Mouse (Mus musculus): ENCODE results near the gene Ccdc105.

Gene Ccdc105

DNA sequence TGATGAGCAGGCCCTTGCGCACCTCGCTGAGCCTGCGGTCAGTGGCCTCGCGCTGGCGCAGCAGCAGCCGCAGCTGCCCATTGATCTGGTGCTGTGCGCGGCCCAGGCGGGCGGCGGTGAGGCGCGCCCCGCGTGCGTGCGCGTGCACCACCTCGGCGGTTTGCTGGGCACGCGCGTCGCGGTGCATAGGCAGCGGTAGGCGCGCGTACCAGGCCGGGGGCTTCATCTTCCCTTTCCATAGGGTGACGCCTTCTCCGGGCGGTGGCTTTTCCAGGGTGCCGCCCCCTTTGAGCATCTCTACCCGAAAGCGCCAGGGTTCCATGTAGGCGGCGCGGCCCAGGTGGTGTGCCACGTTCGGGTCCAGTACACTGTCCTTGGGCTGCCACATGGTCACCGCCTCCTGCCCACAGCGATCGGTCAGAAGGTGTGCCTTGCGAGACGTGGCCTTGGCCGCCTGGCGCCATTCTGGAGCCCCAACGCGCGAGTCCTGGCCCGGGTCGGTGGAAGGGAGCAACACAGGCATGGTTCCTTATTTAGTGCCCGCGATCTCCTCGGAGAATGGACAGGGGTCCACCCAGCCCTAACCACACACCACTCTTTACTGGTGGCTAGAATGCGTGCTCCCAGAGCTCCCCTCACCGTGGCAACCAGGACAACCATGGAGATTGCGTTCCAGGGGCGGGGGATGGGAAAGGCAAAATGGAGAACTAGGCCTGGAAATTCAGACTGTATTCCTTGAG is at the start of gene Ccdc105:
TSS of gene Ccdc105 (minus strand) at position 614 of the 740 bp plus-strand sequence.
- in situ Hi-C loops (cut with MseI, MboI): loop anchor here in 1 of 2 experiments (10.0 kb wide), 1 partner anchor 362 kb away; no protein-coding TSS in a partner anchor

DNA sequence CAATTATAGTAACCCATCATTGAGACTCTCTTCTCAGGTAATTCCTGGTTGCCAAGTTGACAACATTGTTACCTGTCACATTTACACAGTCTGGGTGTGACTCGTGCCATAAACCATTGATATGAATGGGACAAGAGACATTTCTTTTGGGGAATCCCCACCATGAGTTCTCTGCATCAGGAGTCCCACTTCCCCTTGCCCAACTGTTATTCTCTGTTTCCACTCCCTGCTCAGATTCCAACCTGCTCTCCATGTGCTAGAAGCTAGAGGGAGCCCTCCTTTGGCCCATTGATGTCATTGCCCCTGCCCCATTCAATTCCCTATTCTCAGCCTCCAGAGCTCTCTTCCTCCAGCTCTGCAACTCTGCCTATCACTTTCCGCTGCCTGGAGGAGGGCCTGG is 48.6 kb upstream of the Ccdc105 start:
- in situ Hi-C loops (cut with MseI, MboI): no loop called here

DNA sequence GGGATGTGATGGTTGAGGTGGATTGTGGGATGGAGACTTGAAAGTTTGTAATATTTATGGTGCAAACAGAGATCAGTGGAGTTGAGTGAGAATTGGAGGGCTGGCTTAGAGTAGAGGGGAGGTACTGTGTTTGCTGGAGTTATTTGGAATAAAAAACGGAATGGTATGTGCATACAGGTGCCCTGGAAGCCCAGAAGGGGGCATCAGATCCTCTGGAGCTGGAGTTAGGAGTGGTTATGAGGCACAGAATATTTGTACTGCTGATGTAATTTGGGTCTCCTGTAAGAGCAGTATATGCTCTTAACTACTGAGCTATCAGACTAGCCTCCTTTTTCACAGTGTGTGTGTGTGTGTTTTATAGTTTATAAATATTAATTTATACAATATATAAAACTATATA is 37.7 kb upstream of the Ccdc105 start:
- in situ Hi-C loops (cut with MseI, MboI): no loop called here

DNA sequence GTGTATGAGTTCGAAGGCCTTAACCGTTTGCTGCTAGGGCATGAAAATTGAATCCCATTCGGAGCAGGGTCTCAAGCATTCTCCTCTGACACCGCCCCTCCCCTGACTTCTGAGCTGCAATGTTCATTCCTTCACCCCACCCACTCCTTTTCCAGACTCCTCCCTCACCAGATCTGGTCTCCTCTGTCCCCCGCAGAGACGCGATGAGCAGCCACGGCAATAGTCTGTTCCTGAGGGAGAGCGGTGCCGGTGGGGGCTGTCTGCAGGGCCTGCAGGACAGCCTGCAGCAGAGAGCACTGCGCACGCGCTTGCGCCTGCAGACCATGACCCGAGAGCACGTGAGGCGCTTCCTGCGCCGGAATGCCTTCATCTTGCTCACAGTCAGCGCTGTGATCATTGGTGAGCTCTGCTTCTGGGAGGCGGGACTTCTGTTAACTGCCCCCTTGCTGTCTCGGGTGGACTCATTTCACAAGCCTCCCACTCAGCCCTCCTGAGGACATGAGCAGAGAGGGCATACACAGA is 34.8 kb upstream of the Ccdc105 start:
- in situ Hi-C loops (cut with MseI, MboI): no loop called here

DNA sequence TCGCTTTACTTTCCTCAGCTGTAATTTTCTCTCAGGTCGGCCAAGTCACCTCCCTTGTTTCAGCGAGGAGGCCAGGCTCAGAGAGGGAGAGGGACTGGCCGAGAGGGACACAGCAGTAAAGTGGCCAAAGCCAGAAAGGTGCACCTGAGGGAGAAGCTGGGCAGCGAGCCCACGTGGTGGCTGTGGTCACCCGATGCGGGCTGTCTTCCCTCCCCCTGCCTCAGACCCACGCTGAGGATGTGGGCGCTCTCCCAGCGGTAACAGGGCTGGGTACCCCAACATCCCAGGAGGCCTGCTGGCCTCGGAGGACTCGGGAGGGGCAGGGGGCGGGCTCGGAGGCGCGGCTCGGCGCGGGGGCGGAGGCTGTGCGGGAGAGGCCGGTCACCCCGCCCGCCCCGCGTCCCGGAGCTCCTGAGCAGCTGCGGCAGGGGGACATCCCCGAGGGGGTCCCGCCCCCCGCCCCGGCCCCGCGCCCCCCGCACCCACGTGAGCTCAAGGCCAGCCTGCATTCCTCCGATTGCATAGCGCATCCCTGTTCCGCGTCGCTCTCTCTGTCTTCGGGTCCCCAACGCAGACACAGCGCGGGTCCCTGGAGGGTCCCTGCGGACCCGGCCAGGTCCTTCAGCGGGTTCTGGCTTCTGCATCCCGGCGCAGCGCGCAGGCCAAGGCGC is 27.3 kb upstream of the Ccdc105 start, which contains the start of gene Slc1a6:
TSS of gene Slc1a6 (plus strand) at position 516 of the 671 bp plus-strand sequence.
- in situ Hi-C loops (cut with MseI, MboI): no loop called here

DNA sequence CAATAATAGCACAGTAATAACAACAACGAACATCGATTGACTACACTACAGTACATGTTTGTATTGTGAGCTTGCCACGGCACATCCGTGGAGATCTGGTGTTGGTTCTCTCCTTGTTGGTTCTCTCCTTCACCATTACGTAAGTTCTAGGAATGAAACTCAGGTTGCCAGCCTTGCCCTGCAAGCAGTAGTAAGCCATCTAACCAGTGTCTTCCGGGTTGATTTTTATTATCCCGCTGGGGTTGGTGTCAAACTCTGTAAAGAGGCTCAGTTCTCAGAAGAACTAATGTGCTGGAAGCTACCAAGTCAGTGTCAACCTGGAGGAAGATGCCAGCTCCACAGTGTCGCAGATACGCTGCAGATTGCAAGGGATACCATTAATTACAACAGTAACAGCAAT is 26.7 kb upstream of the Ccdc105 start:
- in situ Hi-C loops (cut with MseI, MboI): no loop called here

DNA sequence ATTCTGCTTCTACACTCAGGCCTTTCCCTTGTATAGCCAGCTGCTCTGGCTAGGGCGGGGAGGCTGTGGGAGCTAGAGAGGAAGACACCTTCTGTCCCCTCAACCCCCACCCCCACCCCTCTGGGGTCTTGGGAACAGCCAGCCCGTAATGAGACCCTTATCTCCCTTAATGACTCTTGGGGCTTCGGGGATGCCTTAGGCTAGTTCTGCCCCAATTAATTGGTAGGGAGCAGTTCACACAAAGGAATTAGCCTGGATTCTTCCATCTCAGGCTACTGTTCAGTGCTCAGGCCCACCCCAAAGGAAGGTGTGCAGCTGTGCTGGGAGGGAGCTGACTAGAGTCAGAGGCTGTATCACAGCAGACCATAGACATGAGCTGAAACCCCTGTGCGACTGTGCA is 23.0 kb upstream of the Ccdc105 start:
- in situ Hi-C loops (cut with MseI, MboI): no loop called here

DNA sequence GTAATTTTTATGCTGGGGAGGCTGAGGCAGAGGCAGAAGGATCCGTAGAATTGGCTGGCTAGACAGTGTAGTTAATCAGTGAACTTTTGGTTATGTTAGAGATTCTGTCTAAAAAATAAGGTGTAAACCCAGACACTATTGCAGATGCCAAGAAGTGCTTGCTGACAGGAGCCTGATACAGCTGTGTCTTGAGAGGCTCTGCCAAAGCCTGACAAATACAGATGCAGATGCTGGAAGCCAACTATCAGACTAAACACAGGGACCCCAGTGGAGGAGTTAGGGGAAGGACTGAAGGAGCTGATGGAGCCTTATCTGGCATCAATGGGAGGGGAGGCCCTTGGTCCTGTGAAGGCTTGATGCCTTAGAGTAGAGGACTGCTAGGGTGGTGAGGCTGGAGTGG is 12.7 kb upstream of the Ccdc105 start:
- in situ Hi-C loops (cut with MseI, MboI): no loop called here

DNA sequence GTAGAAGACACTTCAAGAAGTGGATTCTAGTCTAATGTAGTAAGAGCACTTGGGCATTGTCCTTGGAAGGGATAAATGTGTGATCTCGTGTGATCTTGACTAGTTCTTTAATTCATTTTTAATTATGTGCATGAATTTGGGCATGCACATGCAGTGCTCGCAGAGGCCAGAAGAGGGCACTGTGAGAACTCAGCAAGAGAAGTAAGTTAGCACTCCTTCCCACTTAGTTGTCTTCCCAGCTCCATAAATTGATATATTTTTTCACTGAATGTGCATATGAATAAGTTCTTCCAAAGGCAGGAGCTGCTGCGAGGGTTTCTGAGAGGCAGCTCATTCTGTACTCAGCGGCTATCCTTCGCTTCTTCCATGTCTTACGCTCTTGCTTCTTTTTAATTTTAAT is 3.2 kb upstream of the Ccdc105 start:
- in situ Hi-C loops (cut with MseI, MboI): loop anchor here (5.0 to 10.0 kb wide), 2 partner anchors 359 to 361 kb away; no protein-coding TSS in a partner anchor

DNA sequence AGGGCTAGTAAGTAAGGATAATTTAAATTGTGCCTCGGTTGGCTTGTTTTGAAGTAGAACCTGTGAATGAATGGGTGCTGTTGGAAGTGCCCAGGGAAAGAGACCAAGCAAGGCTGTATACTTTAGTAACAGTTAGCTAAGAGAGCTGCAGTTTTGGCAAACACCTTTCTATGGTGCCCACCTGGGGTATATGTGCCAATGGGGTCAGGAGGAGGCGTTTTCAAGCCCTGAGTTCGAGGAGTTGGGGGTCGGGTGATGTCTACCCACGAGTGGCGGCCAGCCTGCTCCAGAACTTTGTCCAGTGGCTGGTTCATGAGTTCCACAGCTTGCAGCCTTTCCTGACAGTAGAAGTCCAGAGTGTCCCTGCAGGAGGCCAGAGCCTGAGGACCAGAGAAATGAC is 3.9 kb downstream of the Ccdc105 start:
- in situ Hi-C loops (cut with MseI, MboI): loop anchor here (10.0 to 25.0 kb wide), 2 partner anchors 114 to 212 kb away; no protein-coding TSS in a partner anchor

DNA sequence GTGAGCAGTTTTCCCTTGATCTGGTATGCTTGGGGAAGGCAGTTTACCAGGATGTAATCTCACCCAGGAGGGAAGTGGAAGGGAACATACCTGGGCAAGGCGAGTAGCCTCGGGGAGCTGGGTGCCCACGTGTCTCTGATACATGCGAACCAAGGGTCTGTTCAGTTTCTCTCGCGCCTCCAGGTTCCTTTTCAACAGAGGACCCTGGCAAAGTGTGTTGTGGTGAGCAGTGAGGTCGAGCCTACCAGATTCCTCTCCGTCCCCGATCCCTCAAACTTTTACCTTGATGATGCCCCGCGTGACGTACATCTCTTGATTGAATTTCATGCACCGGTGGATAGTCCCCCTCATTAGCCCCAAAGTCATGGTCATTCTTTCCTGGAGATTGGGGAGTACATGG is 4.7 kb downstream of the Ccdc105 start:
- in situ Hi-C loops (cut with MseI, MboI): loop anchor here (10.0 to 25.0 kb wide), 2 partner anchors 113 to 211 kb away; no protein-coding TSS in a partner anchor

DNA sequence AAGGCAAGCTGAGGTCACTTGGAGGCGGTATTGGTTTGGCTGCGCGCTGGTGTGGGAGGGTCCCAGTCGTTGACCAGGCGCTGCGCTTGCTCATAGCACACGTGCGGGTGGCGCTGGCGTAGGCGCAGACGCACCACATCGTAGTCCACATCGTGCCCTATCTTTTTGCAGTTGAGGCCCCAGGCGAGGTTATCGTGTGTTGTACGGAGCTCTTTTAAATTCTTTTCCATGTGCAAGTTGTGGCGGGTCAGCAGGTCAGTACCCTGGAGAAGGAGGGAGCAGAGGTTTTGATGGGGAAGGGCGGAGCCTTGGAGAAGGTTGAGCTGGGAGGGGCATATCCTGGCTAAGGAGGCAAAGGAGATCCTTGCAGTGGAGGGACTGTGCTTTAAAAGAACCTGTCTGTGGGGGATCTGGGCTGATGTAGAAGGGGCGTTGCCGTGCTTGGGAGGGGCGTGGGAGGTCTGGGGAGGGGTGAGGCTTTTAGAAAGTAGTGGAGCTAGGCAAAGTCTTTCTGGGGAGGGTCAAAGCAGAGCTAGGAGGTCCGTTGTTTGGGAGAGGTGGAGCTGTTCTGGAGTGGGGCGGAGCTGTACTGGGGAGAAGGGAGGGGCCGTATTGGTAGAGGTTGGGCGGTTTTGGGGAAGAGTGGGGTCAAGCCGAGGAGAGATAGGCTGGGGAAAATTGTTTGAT is 5.7 kb downstream of the Ccdc105 start:
- in situ Hi-C loops (cut with MseI, MboI): loop anchor here (10.0 to 25.0 kb wide), 2 partner anchors 112 to 210 kb away; no protein-coding TSS in a partner anchor

DNA sequence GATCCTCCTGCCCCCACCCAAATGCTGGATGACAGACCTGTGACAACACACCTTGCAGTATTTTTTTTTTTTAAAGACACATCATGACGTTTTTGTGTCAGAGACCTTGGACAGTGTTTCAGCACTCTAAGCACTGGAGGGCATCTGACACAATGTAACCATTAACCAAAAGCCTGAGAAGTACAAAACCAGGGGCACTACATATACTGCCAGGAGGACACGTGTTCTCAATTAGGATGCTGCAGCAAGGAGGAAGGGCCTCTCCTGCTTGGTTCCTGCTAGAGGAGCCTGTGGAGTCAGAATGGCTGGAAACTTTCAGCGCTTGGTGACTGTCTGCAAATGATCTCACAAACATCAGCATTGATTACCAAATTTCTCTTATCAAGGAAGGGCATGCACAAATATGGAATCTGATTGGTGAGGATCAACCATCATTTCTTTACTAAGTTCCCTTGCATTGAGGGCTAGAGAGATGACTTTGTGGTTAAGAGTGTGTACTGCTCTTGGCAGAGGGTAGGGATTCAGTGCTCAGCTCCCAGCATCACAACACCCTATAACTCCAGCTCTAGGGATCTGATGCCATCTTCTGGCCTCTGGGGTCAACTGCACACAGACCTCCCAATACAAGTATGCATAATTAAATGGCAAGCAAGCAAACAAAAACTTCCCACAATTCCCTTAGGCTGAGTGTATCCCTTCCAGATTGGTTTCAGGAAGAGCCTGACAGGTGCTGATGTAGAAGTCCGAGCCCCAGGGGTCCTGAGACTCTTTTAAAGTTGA is 7.2 kb downstream of the Ccdc105 start:
- in situ Hi-C loops (cut with MseI, MboI): loop anchor here (10.0 to 25.0 kb wide), 2 partner anchors 111 to 208 kb away; no protein-coding TSS in a partner anchor

DNA sequence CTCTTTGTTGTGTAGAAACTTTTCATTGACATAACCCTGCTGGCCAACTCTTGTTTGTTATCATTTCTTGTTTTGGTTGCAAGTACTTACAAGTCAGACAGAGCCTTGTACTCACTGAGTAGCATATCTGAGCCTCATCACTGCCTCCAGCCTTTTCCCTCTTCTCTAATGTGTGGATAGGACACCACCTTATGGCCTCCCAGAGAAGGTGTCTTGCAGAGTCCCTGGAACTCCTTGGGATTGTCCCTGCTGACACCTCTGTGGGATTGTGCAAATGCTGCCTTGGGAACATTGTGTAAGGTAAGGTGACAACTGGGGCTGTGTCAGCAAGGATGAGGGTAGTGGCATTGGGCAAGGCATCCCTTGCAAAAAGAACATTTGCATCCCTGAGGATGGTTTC is 9.1 kb downstream of the Ccdc105 start:
- in situ Hi-C loops (cut with MseI, MboI): loop anchor here (5.0 to 25.0 kb wide), 3 partner anchors 109 to 206 kb away; no protein-coding TSS in a partner anchor

DNA sequence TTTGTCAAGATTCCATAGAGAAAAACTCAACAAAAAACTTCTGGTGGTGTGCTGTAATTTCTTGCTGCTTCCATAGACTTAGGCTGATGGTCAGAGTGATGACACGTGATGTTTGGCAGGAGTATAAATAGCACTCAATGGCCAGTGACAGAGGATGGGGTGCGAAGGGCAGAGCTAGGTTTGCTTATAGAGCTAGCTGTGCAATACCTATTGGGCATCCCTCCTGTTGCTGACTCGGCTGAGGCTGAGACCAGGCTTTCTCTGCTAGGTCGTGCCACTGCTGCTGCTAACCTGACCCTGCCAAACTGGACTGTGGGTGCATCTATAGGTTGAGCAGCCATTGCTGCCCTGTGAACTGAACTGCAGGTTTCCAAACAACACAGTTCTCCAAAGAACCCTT is 13.0 kb downstream of the Ccdc105 start:
- in situ Hi-C loops (cut with MseI, MboI): loop anchor here (5.0 to 25.0 kb wide), 3 partner anchors 105 to 203 kb away; no protein-coding TSS in a partner anchor

DNA sequence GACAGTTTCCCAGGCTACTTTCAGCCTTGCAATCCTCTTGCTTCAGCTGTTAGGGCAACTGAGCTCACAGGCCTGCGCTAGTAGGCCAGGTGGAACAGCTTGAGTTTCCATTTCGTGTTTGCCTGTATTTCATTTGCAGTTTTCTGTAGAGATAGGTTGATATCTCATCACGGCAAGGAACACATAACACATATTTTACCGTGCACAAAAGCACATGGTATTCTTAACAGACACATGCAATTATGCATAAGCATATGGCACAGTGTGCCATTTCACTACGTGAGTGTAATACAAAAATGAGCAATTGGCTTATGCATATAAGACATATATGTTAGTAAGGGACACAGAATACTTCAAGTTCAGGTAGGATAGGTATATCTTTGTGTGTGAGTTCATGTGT is 25.0 kb downstream of the Ccdc105 start:
- in situ Hi-C loops (cut with MseI, MboI): loop anchor here in 1 of 2 experiments (25.0 kb wide), 1 partner anchor 191 kb away; no protein-coding TSS in a partner anchor

DNA sequence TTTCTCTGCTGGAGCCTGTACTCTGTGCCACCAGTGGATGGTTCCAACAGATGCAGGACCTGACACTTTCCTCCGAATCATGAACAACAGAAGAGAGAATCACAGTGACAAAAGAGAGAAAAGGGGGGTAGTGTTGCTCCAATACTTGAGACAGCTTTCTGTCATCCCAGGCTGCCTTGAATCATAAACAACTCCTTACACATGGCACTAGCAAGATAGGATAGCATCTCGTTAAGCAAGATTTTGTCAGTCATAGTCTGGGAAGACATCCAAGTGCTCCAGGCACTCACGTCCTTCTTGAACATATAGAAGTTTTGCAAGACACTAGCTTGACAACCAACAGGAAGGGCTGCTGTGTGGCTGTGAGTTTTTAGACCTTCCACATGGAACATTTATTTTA is 25.8 kb downstream of the Ccdc105 start:
- in situ Hi-C loops (cut with MseI, MboI): loop anchor here in 1 of 2 experiments (25.0 kb wide), 1 partner anchor 190 kb away; no protein-coding TSS in a partner anchor

DNA sequence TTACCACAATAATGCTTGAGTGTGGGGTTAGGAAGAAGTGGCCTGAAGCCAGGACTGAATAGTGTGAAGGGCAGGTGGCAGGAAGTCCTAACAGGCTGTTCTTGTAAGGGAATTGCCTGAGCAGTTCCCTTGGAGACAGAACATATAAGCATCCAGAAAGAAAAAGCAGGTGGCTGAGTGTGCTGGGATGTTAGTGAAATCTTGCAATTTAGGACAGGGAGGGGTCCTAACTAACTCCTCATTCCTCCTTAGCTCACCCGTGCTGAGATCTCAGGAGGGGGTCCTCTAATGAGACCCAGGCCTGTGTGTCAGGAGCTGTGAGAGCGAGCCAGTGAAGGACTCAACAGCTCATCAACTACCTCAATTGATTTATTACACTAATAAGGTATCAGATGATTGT is 29.4 kb downstream of the Ccdc105 start:
- in situ Hi-C loops (cut with MseI, MboI): no loop called here

DNA sequence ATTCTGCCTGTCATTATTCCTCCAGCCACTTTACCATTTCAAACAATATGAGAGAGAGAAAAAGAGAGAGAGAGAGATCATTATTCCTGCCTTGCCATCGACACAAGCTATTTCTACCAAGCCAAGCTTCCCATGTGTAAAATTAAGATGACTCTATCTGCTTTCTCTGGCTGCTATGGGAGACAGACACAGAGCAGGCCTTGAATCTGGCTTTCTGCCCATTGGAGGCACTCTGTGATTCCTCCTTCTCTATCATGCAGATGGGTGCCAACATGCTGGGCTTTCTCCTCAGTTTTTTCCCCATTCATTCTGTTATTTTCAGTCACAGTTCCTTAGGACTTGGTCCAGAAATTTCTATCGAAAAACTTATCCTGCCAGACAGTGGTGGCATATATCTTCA is 30.2 kb downstream of the Ccdc105 start:
- in situ Hi-C loops (cut with MseI, MboI): no loop called here

DNA sequence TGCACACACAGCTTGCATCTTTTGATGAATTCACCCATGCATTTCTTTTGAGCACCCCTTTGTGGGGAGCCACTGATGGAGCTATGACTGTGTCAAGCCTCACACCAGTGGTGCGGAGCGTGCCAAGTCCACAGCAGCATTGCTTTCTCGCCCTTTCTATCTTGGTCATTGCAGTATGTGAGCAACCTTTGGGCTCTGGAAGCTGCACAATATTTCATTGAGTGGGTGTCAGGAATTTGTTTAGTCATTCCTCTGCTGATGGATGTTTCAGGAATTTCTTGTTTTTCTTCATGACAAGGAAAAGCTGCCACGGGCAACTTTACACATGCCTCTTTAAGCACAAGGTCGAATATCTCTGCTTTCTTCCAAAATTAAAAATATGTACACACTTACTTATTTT is 30.8 kb downstream of the Ccdc105 start:
- in situ Hi-C loops (cut with MseI, MboI): no loop called here

DNA sequence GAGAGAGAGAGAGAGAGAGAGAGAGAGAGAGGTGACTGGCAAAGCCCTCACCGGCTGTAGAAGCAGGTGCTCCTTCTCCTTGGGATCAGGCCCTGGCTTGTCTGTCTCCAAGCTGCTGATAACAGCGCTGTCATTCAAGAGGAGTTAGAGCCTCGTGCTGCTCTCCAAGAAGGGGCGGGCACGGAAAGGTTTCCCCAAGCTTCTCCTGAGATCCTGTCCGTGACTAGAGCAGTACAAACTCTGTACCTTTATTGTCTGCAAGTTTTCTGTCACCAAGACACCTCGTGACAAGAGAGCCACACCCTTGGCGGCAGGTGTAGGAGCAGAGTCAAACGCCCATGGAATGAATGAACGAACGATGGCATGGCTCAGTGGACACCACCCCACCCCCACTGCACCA is 34.8 kb downstream of the Ccdc105 start, which contains the start of gene Casp14:
TSS of gene Casp14 (minus strand) at position 239 of the 400 bp plus-strand sequence.
- in situ Hi-C loops (cut with MseI, MboI): no loop called here

Measured in mouse trophoblast stem cell (cell line).